Mouse (Mus musculus) bone marrow, adult 2 months (tissue): ENCODE results near the gene Il11. TPM values are rescaled to one million over a fixed set of nuclear protein-coding genes. Genes with fewer than 3 reads are reported as not detected.
"Not testable (repeated sequence)": the region's sequence is repeated elsewhere in the genome, so short reads cannot be mapped to it uniquely, and the experiment has no call there.

Source experiments
- H3K27ac ChIP-seq: fragments of 200-500 bp; 2 replicates; pipeline ENCODE4 v1.5.1; 2012; ENCODE audit warnings: low read depth, mild to moderate bottlenecking, control low read depth, inconsistent platforms, low read length; ENCODE audit not compliant: control insufficient read depth, poor library complexity, insufficient read depth
- H3K4me1 ChIP-seq: fragments of 200-500 bp; 2 replicates; pipeline ENCODE4 v1.6.1; 2011; ENCODE audit warnings: low read length; ENCODE audit not compliant: control insufficient read depth, insufficient read depth
- H3K4me3 ChIP-seq: fragments of 200-500 bp; replicated peaks from 2 replicates; pipeline ENCODE3; 2011; ENCODE audit warnings: mild to moderate bottlenecking, low read depth, low read length, control low read depth; ENCODE audit not compliant: control insufficient read depth
- CTCF ChIP-seq: fragments of 200-500 bp; IDR thresholded peaks from 2 replicates; pipeline ENCODE4 v1.5.1; 2011; ENCODE audit warnings: low read length, control low read depth; ENCODE audit not compliant: control insufficient read depth, insufficient read depth
- POLR2A ChIP-seq: fragments of 200-500 bp; IDR thresholded peaks from 2 replicates; pipeline ENCODE4 v1.6.1; 2011; ENCODE audit warnings: low read depth, mild to moderate bottlenecking, control low read depth, low read length, borderline replicate concordance; ENCODE audit not compliant: control insufficient read depth
- WGBS: fragments of 180-500 bp; shearing (Covaris S2); methylation state at CpG from one replicate; pipeline ENCODE4 v1.1.7; 2018; 5-methylcytosine and 5-hydroxymethylcytosine counted together
- polyA plus RNA-seq: library from polyadenylated mRNA; stranded (reverse); fragments of >200 nt; gene quantifications from 2 replicates; pipeline ENCODE4 v1.2.4, GENCODE M21; 2011; ENCODE audit warnings: low replicate concordance; ENCODE audit not compliant: missing spikeins, insufficient read depth, insufficient read length

Il11 gene
- not detected in 2 replicates for polyA plus RNA-seq

DNA sequence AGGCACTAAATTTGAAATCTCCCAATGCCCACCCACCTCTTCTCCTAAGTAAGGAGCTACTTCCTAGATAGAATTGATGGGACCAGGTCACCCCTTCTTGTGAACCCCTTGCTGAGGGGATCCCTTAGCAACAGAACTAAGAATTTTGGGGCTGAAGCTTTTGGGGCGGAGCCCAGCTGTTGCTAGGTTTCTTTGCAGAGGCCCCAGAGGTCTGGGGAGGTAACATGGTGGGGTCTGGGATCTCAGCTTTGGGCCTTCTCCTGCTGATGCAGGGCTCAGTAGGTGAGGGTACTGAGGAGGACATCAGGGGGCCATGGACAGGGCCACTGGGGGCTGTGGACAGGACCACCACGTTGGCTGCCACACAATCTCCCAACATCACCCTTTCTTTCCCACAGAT is at the start of gene Il11, which contains the start of gene Tmem190:
Gene Il11, minus strand, starts transcription at position 101 of the 400 bp plus-strand sequence.
Gene Tmem190, plus strand, starts transcription at position 179 of the 400 bp plus-strand sequence.
- TF ChIP-seq POLR2A (no peak), CTCF (no peak)
- Histone ChIP-seq H3K4me1 (no peaks in the 10 kb centered on the region), H3K4me3 (no peak within 1 kb of the TSS), H3K27ac (no peak within 1 kb of the TSS)
- 79% methylated on average over 2 of the region's 2 CpGs for WGBS

- no peak overlapping the region for H3K27ac ChIP-seq
- WGBS, result 13% methylated on average over 12 of the region's 12 CpGs
- H3K4me1 ChIP-seq, result no peaks in the 10 kb centered on the region
- H3K4me3 ChIP-seq, result no peak overlapping the region
- TF ChIP-seq CTCF (no peak), POLR2A (no peak)
Observed at GRCm38 (mm10) chr7:4830476-4830875, 47.8 kb upstream of the Il11 start.

DNA sequence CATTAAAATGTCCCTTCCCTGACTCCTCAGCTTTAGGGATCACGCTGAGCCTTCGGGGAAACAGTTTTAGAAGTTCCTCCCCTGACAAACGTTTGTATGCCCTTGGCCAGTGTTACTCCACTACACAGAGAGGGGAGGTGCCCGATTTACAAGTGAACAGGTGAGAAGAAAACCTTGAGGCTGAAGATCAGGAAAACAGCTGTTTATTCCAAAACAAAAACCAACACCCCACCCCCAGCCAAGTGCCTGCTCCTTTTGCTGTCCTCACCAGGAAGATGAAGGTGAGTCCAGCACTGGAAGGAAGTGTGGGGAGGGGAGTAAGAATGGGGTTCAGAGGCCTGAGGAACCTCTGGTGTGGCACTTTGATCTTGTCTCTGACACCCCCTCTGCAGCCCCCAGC is 42.7 kb upstream of the Il11 start:
- 54% methylated on average over 4 of the region's 4 CpGs for WGBS
- no peak overlapping the region for H3K4me3 ChIP-seq
- no peak overlapping the region for H3K27ac ChIP-seq
- TF ChIP-seq CTCF (no peak), POLR2A (no peak)
- no peaks in the 10 kb centered on the region for H3K4me1 ChIP-seq

DNA sequence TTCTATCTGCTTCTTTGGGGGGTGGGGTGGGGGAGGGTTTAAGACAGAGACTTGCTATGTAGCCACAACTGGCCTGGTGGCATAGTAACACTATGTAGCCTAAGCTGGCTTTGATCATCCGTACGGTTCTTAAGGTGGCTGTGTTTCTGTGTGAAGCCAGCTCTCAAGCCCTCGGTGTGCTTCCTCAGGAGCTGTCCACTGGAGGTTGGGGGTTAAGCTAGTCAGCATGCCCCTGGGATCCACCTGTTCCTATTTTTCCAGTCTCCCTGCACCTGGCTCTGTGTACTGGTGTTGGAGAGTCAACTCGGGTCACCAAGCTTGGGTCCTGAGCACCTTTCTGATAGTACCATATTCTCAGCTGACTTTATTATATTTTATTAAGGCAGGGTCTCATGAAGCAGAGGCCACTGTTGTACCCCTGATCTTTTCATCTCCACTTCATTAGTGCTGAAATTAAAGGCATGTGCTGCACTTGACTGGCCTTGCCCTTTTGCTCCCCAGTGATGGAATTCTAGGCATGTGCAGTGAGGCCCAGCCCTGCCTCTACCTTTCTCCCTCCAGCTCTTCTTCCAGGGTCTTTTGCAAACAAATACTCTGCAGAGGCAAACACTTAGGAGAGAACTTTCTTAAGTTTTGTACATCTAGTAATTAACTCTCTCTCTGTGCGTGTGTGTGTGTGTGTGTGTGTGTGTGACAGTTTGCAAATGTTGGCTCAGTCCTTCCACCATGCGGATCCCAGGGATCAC is 39.7 kb upstream of the Il11 start:
- no peak for TF ChIP-seq POLR2A
- no peak for TF ChIP-seq CTCF
- Histone ChIP-seq H3K27ac (no peak overlapping the region), H3K4me1 (no peaks in the 10 kb centered on the region), H3K4me3 (no peak overlapping the region)
- WGBS, result 80% methylated on average over 6 of the region's 6 CpGs

- WGBS, result 80% methylated on average over 4 of the region's 4 CpGs
- TF ChIP-seq POLR2A (no peak), CTCF (no peak)
- Histone ChIP-seq H3K4me1 (no peaks in the 10 kb centered on the region), H3K27ac (no peak overlapping the region), H3K4me3 (no peak overlapping the region)
Observed at GRCm38 (mm10) chr7:4821690-4822089, 39.0 kb upstream of the Il11 start.

DNA sequence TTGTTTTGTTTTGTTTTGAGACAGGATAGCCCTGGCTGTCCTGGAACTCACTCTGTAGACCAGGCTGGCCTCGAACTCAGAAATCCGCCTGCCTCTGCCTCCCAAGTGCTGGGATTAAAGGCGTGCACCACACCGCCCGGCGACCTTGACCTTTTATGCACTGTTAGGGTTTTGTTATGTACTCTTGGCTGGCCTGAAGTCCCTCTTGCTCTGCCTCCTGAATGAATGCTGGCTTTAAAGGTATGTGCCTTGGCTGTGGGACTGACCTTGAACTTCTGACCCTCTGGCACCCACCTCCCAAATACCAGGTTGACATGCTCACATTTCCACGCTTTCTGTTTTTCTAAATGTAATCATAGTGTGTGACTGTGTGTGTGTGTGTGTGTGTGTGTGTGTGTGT is 38.3 kb upstream of the Il11 start:
- not testable (repeated sequence) for H3K27ac ChIP-seq, H3K4me1 ChIP-seq, H3K4me3 ChIP-seq
- WGBS, result 82% methylated on average over 7 of the region's 7 CpGs

DNA sequence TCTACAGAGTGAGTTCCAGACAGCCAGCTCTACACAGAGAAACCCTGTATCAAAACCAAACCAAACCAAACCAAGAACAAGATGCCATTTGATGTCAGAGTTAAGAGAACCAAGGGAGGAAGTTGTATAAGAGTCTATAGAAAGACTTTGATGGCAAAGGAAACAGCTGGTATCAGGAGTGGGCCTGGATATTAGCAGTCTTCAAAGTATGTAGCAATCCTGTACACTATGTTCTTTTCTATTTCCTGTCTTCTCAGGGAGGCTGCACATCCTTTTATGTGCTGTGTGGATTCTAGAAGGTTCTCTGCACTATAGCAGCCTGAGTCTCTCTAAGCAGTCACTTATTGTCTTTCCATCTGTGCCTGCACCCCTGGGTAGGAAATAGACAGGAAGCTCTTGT is 33.9 kb upstream of the Il11 start:
- H3K4me3 ChIP-seq, result no peak overlapping the region
- TF ChIP-seq CTCF (no peak), POLR2A (no peak)
- H3K27ac ChIP-seq, result no peak overlapping the region
- H3K4me1 ChIP-seq, result no peaks in the 10 kb centered on the region

DNA sequence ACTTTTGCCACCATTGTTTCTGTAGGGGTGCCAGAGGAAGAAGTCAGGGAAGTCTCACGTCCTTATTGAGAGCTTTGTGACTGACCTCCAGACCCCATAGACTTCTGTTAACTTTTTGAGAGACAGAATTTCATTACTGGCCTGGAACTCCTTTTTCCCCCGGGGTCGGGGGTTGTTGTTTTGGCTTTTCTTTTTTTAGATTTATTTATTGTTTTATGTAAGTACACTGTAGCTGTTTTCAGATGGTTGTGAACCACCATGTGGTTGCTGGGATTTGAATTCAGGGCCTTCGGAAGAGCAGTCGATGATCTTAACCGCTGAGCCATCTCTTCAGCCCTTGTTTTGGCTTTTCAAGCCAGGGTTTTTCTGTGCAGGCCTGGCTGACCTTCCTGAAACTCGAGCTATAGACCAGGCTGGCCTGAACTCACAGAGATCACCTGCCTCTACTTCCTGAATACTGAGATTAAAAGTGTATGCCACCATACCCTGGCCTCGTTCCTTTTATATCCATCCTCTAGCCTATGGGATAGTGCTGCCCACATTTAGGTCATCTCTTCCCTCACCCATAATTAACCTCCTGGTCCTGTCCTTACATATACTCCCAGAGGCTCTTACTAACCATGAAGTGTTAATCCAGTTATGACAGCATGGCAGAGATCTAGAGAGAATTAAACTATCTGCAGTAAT is 30.6 kb upstream of the Il11 start:
- H3K27ac ChIP-seq, result peak overlapping the region; percentile 93
- TF ChIP-seq POLR2A (no peak), CTCF (no peak)
- peak overlapping the region; percentile 84 for H3K4me3 ChIP-seq
- WGBS, result 17% methylated on average over 8 of the region's 8 CpGs
- H3K4me1 ChIP-seq, result peaks cover 1% of the 10 kb centered on the region; the same call in 1 of the 2 replicates
